Mouse (Mus musculus) hindlimb bud, embryonic 11.5 days (tissue): ENCODE measurements at regions not wholly inside any gene's neighbourhood (a gene's known extent, or its start where the extent isn't known, plus 50 kb on each side); places are given as distances from the start of the nearest gene placed in this dataset.

Experiments used
- DNase-seq: peaks from one replicate; pipeline ENCODE4 v3.0.0-alpha.2; 2012; ENCODE audit warnings: low read depth, low spot score; ENCODE audit errors: extremely low spot score

DNA sequence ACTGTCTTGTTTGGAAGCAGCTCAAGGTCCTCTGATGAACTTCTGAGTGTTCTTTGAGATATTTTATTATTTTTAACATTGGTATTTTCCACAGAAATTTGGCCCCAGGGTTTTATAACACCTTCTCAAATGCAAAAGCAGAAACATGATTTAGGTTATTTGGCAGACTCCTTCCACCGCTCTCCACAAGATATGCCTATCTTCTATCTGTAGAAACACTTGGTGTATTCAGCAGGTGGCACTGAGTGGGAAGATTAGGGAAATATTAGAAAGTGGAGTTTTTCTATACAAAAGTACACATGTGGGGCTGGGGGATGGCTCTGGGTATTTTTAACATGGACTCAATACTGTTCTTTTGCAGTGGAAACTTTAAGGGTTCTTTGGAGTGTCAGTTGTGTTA lies 475.3 kb downstream of the Dach1 start:
- DNase-seq, result no peak

DNA sequence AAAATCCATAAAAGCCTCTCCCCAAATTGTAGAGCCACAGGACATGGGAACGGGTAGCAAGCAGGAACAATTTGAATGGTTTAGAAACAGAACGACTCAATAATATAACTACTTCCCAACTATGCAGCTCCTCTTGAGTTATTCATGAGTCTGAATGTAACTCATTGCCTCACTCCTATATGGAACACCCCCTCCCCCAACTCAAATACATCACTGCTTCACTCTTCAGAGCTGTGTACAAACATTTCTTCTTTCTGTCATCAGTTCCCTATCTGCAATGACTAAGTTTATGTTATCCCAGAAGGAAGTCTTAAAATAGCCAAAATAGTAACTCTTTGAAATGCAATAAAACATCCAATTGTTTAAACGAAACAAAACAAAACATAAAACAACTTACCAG lies 484.9 kb downstream of the Dach1 start:
- no peak for DNase-seq

DNA sequence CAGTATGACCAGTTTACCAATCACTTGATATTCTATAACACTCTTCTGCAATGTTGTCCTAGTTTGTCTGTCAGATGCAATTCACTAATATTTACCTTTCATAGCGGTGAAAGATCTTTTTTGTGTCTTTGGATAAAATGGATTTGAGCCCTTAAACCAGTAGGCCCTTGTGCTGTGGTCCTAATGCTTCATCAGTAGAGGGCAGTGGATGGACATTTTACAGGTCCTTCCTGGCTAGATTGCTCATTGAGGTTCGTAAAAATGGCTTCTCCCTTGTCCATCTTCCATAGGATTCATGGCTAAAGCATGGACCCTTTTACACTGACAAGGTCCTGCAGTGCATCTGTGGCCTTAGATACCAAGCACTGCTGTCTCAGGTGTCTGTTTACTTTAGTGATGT lies 501.8 kb downstream of the Dach1 start:
- no peak for DNase-seq

DNA sequence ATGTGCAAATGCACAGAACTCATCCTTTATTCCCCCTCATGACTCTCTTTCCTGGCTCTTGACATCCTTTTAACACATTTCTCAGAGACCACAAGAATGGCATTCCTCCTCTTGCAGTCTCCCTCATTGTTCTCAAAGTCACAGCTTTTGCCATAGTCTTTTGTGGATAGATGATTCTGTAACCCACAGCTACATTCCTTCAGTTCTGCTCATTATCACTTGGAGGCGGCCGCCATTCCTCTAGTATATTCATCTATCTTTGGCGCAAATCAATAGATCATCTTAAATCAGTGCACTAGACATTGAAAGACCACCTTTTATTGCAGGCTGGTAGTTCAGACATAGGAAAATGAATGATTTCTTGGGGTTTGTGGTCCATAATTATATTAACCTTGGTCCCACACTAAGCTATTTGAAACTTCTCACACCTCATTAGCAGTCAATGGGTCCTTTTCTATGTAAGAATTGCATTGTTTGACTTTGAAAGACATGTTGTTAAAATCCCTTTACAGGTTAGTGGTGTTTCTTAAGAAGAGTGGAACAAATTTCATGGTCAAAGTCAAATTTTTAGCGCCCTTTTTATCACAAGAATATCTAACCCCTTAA lies 531.3 kb downstream of the Dach1 start:
- no peak for DNase-seq

DNA sequence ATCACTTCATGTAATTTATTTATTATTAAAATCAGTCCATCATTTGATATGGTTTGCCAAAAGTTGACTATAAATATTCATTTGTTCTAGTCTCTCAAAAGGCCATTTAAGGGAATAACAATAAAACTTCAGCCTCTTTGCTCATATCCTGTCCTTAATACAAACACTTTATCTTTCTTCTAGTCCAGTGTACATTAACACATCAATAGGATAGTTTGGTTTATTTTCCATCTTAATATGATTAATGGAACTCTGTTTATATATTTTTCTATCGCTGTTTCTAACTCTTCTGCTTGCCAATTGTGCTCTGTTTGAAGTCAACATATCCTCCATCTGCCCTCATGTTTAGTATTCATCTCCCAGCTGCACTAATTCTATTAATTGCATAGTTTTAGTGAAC lies 558.1 kb downstream of the Dach1 start:
- DNase-seq, result no peak

DNA sequence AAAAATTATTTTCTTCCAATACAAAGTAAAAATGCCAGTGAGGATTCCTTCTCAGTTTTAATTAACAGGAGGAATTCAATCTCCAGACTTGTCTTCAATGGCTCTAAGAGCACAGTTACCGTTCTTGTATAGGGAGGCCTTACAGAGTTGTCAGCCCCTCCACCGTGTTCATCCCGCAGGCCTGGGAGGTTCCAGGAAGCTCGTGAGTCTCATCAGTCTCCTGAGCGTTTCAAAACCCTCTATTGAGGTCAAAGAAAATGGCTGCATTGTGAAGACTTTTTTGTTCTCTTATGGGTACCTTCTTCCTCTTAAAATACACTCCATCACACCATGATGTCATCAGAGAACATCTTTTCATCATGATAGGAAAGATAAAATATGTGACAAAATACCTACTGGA lies 572.9 kb downstream of the Dach1 start:
- DNase-seq, result no peak

DNA sequence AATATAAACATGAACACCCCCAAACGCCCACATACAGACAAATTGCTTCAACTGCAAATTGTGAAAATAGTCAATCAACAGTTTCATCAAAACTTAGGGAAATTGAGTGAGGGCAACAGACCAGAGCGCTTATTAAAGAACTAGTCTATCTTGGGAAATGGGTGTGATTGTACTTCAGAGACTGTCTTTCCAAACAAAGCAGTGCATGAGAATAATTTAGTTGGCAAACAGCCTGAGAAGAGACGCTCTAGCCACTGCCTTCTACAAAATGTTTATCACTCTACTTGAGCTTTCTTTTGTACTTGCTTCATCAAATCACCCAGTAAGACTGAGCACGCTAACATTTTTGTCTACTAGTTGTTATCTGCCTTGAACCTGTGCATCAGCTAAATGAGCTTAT lies 581.0 kb downstream of the Dach1 start:
- DNase-seq, result peak; percentile 2

DNA sequence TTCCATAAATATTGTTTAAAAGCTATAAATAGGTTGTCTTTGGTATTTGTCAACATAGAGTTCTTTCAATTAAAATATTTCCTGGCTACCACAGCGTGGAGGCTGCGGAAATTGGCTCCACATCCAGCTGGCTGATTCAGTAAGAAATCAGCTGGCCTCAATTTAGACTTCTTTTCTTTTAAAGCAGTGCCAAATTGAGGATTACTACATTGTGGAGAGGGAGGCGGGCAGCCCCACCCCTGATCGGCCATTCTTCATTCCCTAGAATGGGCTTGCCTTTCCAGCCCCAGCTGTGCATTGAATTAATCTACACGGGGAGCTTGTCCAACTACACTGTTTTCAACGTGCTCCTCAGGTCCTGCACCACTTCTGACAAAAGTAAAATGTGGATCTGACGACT lies 581.4 kb downstream of the Dach1 start:
- peak; percentile 57 for DNase-seq

DNA sequence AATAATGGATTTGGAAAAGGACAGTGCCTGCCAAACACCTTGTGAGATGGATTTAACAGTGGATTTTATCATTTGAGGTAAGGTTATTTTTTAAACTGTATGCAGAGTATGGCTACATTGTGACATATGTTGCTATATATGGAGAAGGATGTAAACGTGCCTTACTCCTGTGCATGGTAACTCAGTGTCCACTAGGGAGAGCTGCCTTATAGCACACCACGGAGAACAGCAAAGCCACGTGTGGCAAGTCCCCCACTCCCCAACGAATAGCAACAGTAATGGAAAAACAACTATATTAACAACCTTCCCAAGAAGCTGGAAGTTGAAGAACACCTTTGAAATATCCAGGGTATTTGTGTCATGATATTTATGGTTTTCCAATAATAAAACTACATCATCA lies 582.6 kb downstream of the Dach1 start:
- peak; percentile 57 for DNase-seq

DNA sequence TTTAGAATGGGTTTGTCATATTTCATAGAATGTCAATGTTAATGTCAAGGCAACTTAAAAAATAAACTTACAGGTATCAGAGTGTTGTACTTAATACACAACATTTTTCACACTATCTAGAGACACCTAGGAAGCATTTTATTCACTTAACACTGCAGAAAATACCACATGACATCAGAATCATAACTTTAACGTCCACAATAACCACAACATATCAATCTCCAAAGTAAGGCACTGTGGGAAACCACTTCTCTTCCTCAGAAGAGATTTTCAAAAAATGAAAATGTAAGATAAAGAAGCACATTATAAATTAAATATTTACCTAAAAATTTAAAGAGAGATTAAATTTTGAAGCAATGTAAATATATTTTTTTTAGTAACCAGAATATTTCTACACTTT lies 599.3 kb downstream of the Dach1 start:
- DNase-seq, result no peak

DNA sequence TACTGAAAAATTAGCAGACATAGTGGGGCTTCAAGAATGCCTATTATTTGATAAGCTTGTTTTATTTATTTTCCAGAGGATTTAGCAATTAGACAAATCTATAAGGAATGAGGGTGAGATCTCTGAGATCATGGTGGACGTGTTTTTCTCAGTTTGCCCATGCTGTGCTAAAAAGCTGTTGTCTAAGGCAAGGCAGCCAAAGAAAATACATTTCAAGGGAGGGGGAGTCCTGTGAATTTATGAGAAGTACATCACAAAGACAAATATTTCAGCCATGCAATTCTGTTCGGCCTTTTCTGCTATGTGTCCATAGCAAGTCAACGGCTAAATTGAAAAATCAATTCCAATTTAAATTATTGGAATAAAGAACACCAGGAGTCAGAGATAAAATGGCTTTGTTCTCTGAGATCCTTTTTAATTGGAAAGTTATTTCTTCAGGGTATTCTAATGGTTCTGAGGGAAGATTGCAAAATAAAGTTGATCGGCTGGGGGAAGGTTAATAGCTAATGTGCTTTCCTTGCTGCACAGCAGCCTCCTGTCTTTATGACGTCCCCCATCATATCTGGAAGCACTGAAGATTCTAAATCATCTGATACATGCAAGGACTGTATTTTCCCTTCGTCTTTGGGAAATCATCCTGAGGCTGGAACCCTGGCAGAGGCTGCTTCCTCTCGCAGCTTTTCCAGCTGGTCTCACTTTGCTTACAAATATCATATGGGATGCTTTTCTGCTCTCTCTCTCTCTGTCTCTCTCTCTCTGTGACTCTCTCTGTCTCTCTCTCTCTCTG lies 609.3 kb downstream of the Dach1 start:
- DNase-seq, result no peak

DNA sequence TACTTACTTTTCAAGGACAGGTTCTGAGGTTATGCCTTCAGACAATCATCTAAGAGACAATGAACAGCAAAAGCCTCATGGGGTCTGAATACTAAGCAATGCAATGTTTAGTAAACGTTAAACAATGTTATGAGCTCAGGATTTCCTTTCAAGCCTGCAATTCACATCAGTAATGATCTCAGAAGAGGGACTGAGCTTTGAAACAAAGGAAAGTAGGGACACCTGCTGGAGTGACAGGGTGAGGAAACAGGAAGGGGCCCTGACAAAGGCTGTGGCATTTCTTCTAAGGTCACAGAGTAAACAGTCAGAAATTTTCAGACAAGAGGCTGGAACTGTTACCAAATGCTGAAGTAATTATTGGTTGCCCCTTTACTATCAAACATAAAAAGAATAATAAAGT lies 610.0 kb downstream of the Dach1 start:
- no peak for DNase-seq

DNA sequence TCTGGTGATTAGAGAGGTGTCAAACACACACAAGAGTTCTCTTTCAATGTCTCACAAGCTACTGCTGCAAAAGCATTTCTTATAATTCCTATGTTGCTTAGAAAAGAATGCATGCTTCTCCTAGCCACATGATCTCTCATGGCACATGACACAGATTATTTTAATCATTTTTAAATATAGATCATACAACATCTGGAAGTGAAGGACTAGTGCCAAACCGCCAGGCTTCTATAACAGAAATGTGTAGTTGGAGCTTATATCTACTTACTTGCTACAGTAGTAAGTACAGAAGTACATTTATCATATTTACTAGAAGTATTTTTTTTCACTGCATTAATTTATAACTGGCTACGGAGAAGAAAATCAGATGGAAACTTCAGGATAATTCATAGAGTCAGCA lies 611.3 kb downstream of the Dach1 start:
- no peak for DNase-seq

DNA sequence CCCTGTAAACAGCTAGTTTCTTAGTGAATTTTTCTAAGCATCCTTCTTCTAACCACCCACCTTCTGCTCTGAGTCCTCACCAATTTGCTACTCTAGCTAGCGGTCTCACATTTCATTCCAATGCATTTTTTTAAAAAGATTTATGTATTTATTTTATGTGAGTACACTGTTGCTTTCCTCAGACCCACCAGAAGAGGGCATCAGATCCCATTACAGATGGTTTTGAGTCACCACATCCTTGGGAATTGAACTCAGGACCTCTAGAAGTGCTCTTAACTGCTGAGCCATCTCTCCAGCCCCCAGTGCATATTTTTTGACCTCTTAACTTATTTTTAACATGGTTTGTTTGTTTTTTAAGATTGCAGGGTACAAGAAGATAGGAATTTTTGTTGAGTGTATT lies 611.7 kb downstream of the Dach1 start:
- no peak for DNase-seq

DNA sequence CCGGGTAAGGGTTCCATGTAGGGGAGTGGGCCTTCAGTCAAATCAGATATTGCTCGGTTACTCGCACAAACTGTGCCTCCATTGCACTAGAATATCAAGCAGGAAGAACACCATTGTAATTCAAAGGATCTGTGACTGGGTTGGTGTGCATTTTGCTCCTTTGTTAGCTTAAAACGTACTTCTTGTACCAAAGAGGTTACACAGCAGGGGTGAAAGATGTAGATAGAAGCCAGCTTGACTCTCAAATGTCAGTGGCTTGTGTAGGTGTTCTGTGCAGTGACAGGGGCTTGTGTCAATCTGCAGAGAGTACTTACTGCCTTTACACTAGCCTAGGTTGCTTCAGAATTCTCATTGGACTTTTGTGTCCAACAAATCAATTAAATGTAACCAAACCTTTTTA lies 623.3 kb downstream of the Dach1 start:
- DNase-seq, result no peak

DNA sequence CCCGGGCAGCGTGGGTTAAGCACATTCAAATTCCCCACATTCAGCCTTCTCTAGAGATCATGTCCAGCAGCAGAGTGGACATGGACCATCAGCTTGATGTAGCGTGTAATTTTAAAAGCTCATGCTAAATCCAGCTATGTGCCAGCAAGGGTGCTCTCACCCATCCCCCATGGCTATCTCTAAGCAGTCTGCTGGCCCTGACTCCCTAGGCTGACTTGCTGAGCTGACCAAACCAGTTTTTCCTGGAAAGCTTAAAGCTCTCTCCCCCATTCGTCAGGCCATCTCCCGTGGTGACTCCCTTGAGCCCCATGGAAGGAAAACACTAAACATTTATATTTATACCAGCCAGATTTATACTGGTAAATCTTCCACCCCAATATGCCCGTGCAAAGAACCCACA lies 625.3 kb downstream of the Dach1 start:
- DNase-seq, result no peak

DNA sequence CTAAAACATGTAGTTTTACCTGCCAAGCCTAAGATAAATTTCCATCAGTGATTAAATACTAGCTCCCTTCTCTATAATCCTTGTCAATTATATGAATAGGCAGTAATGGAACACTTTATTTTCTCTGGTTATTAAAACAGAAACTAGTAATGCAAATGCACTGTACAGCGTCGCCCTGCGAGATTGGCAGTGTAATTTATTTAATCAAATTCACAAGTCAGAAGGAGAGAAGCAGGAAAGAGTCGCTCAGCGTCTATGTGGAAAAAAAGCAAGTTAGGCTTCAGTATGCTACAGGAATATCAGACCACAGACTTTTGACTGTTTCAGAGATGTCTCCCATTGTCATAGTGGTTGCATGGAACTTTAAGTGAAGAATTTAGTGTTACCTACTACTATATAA lies 632.6 kb downstream of the Dach1 start:
- DNase-seq, result no peak

DNA sequence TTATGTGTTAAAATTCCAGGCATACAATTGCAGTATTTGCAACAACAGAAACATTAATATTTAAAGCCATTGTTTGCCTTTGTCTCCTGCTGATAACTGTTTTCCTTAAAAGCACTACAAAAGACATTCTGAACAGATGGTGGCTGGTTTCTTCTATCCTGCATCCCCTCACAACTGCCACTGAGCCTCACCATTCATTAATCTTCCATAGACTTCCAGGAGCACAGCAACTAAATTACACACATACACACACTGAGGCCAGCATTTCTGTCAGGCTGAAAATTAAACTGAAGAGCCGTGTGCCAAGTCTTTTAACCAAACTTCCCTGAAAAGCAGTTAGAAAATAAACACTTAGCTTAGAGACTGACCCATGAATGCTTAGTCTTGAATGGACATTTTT lies 658.2 kb downstream of the Dach1 start:
- DNase-seq, result peak; percentile 49

DNA sequence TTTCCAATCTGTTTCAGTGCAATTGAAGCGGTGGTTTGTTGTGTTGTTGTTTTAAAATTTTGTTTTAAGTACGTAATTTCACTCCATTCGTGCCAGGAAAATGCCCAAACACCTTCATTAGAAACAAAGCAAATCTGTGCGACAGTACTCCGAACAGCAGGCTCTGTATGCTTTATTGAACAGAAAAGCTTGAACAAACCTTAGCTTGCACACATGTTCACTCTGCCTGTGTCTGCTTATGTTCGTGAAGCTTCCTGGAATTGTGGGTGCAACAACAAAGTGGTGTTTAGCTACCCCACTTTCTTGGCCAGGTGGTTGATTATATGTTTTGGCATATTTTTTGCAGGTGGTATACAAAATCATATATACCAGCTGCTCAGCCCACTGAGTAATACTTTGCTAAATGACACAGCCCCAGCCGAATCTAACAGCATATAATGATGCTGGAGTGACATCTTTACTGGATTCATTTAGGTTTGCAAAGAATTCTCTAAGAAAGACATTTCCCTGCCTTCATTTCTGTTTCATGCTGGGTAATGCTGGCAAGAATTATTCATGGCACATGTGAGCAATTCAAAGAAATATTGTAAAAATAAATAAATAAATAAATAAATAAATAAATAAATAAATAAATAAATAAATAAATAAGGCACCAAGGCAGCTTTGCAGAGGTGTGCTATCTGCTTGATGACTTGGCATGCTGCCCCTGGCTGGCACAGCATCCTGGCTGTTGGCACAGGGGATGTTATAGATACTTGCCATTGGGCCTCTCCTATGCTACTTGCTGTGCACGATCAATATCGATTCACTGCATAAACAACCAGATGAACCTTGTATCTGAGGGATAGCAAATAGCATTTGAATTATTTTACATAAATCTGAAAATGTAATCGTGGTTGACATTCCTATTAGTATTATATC lies 679.9 kb downstream of the Dach1 start:
- DNase-seq, result no peak

DNA sequence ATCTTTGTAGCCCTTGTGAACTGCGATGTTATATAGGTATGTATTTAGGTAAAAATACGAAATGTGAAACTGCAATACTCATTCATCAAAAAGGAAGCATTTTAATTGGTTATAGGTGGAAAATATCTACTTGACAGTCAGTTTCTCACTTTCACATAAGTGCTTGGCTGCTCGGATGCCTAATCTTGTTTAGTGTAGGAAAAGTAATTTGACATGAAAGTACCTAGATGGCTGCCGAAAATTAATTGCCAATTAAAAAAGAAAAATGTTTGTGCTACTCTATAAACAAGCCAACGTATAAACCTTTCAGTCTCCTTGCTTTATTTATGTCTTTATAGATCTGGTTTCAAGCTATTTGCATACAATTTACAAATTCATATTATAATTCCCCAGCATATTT lies 691.3 kb downstream of the Dach1 start:
- DNase-seq, result no peak

DNA sequence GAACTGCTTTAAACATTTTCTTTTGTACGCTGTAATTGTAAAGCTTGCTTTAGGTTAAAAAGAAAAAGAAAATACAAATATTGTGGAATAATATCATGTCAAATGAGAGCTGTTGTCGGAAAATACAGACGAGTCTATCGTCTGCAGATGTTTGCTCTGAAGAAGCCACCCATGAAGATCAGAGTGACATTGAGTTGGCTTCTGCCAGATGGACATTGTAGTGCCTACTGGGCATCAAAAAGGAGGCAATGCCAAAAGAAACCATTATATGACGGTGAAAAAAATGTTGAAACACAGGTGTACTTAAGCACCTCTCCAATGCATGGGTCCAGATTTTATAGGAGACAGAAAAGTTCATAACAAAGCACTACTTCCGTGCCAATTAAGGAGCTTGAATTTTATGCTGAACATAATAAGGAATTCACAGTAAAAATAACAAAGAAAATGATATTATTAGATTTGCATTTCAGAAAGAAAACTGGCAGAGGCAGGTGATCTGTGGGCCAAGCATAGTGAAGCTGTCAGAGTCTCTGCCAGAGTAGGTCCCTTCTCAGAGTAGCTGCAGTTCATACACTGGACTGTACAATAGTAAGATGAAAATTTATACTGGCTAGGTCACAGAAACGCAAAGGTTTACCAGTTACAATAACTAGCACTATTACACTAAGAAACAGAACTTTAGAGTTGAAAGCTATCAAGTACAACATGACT lies 718.9 kb downstream of the Dach1 start:
- DNase-seq, result no peak
